Mouse (Mus musculus) MEL (cell line): Measurements from ENCODE around the gene Gpsm3. TPM values are rescaled to one million over a fixed set of nuclear protein-coding genes. Genes with fewer than 3 reads are reported as not detected.

Experiments used
- DNase-seq: peaks from one replicate; pipeline ENCODE4 v3.0.0; 2011; ENCODE audit warnings: low read depth, low spot score
- H3K27ac ChIP-seq: 2 replicates; pipeline ENCODE4 v1.5.1; 2012; ENCODE audit warnings: low read depth, mild to moderate bottlenecking, control low read depth, low read length, moderate library complexity; ENCODE audit not compliant: control insufficient read depth
- H3K27me3 ChIP-seq, 2 experiments: fragments of 150-350 bp in 1 of 2; sonication (generic) in 1 of 2; 2 replicates each; pipeline ENCODE4 v1.6.1; 2012; ENCODE audit warnings: low read length in 2 of 2, mild to moderate bottlenecking in 2 of 2, improper control_type of control experiment in 1 of 2, moderate library complexity in 1 of 2; ENCODE audit not compliant: insufficient read depth in 2 of 2, control insufficient read depth in 1 of 2
- H3K36me3 ChIP-seq, 2 experiments: 2 replicates each; pipeline ENCODE4 v1.6.1; 2012 to 2014; ENCODE audit warnings: low read length in 2 of 2, improper control_type of control experiment in 1 of 2, inconsistent platforms in 1 of 2, mild to moderate bottlenecking in 1 of 2; ENCODE audit not compliant: insufficient read depth in 2 of 2, control insufficient read depth in 1 of 2
- H3K4me1 ChIP-seq, 2 experiments: fragments of 150-350 bp in 1 of 2; sonication (generic) in 1 of 2; 2 replicates each; pipeline ENCODE4 v1.6.1; 2012; ENCODE audit warnings: low read length in 2 of 2, improper control_type of control experiment in 1 of 2, mild to moderate bottlenecking in 1 of 2; ENCODE audit not compliant: insufficient read depth in 2 of 2, control insufficient read depth in 1 of 2
- H3K4me3 ChIP-seq, 2 experiments: fragments of 150-350 bp in 1 of 2; sonication (generic) in 1 of 2; 2 replicates each; pipeline ENCODE4 v1.5.1; 2012; ENCODE audit warnings: low read depth in 2 of 2, low read length in 2 of 2, mild to moderate bottlenecking in 2 of 2, moderate library complexity in 2 of 2, control low read depth in 1 of 2, improper control_type of control experiment in 1 of 2; ENCODE audit not compliant: control insufficient read depth in 1 of 2, insufficient read depth in 1 of 2
- H3K79me2 ChIP-seq: 2 replicates; pipeline ENCODE4 v1.6.1; 2012; ENCODE audit warnings: mild to moderate bottlenecking, low read length, moderate library complexity; ENCODE audit not compliant: control insufficient read depth, poor library complexity, insufficient read depth
- H3K9ac ChIP-seq: 2 replicates; pipeline ENCODE4 v1.6.1; 2012; ENCODE audit warnings: low read depth, mild to moderate bottlenecking, control low read depth, low read length, moderate library complexity; ENCODE audit not compliant: control insufficient read depth, poor library complexity, severe bottlenecking
- H3K9me3 ChIP-seq: fragments of 150-350 bp; sonication (generic); replicated peaks from 2 replicates; pipeline ENCODE4 v1.6.1; 2012; ENCODE audit warnings: mild to moderate bottlenecking, low read length, improper control_type of control experiment, moderate library complexity; ENCODE audit not compliant: insufficient read depth
- CHD2 ChIP-seq: IDR thresholded peaks from 2 replicates; pipeline ENCODE4 v1.6.1; 2011; ENCODE audit warnings: low read length, improper control_type of control experiment
- CTCF ChIP-seq, 3 experiments: IDR thresholded peaks in 2 of 3; conservative IDR thresholded peaks in 1 of 3; 2 replicates each; pipeline ENCODE4 v1.5.1; 2011 to 2012; ENCODE audit warnings: low read length in 3 of 3, low read depth in 2 of 3, mild to moderate bottlenecking in 2 of 3, improper control_type of control experiment in 1 of 3, inconsistent platforms in 1 of 3, mixed read lengths in 1 of 3, moderate library complexity in 1 of 3; ENCODE audit not compliant: control insufficient read depth in 1 of 3, insufficient read depth in 1 of 3, poor library complexity in 1 of 3, severe bottlenecking in 1 of 3
- E2F4 ChIP-seq: IDR thresholded peaks from 2 replicates; pipeline ENCODE4 v1.6.1; 2011; ENCODE audit warnings: low read depth, low read length, improper control_type of control experiment, borderline replicate concordance
- ELF1 ChIP-seq: IDR thresholded peaks from 2 replicates; pipeline ENCODE4 v1.6.1; 2014; ENCODE audit warnings: low read depth, mild to moderate bottlenecking, inconsistent platforms, low read length, improper control_type of control experiment, moderate library complexity
- EP300 ChIP-seq, 2 experiments: IDR thresholded peaks; 2 replicates each; pipeline ENCODE4 v1.6.1; 2011; ENCODE audit warnings: improper control_type of control experiment in 2 of 2, low read length in 2 of 2, low read depth in 1 of 2, mild to moderate bottlenecking in 1 of 2
- ETS1 ChIP-seq: IDR thresholded peaks from 2 replicates; pipeline ENCODE4 v1.6.1; 2012; ENCODE audit warnings: low read depth, mild to moderate bottlenecking, inconsistent platforms, low read length, improper control_type of control experiment, moderate library complexity
- GABPA ChIP-seq: IDR thresholded peaks from 2 replicates; pipeline ENCODE4 v1.6.1; 2012; ENCODE audit warnings: low read depth, mild to moderate bottlenecking, inconsistent platforms, low read length, improper control_type of control experiment, moderate library complexity
- HCFC1 ChIP-seq: IDR thresholded peaks from 2 replicates; pipeline ENCODE4 v1.6.1; 2012; ENCODE audit warnings: low read depth, mild to moderate bottlenecking, inconsistent platforms, low read length, improper control_type of control experiment, moderate library complexity
- KAT2A ChIP-seq: conservative IDR thresholded peaks from 2 replicates; pipeline ENCODE4 v1.6.1; 2012; ENCODE audit warnings: low read depth, low read length, improper control_type of control experiment, inconsistent platforms
- MAFK ChIP-seq: IDR thresholded peaks from 2 replicates; pipeline ENCODE4 v1.6.1; 2011; ENCODE audit warnings: low read depth, mild to moderate bottlenecking, low read length, improper control_type of control experiment, borderline replicate concordance
- MAX ChIP-seq: IDR thresholded peaks from 2 replicates; pipeline ENCODE4 v1.6.1; 2011; ENCODE audit warnings: low read length, improper control_type of control experiment
- MAZ ChIP-seq: IDR thresholded peaks from 2 replicates; pipeline ENCODE4 v1.6.1; 2012; ENCODE audit warnings: low read depth, mild to moderate bottlenecking, inconsistent platforms, low read length, improper control_type of control experiment
- MXI1 ChIP-seq: IDR thresholded peaks from 2 replicates; pipeline ENCODE4 v1.6.1; 2011; ENCODE audit warnings: mild to moderate bottlenecking, low read depth, low read length, improper control_type of control experiment
- MYC ChIP-seq: IDR thresholded peaks from 2 replicates; pipeline ENCODE4 v1.6.1; 2011; ENCODE audit warnings: low read depth, mild to moderate bottlenecking, low read length, improper control_type of control experiment, moderate library complexity
- NELFE ChIP-seq: IDR thresholded peaks from 2 replicates; pipeline ENCODE4 v1.6.1; 2011; ENCODE audit warnings: low read depth, low read length, improper control_type of control experiment
- NRF1 ChIP-seq: IDR thresholded peaks from 2 replicates; pipeline ENCODE4 v1.6.1; 2014; ENCODE audit warnings: low read depth, mild to moderate bottlenecking, inconsistent platforms, low read length, improper control_type of control experiment, moderate library complexity; ENCODE audit not compliant: poor library complexity, insufficient read depth, severe bottlenecking
- POLR2A ChIP-seq, 2 experiments: IDR thresholded peaks; 2 replicates each; pipeline ENCODE4 v1.6.1; 2011 to 2012; ENCODE audit warnings: low read length in 2 of 2, mild to moderate bottlenecking in 2 of 2, control low read depth in 1 of 2, improper control_type of control experiment in 1 of 2, low read depth in 1 of 2, moderate library complexity in 1 of 2; ENCODE audit not compliant: control insufficient read depth in 1 of 2, insufficient read depth in 1 of 2, poor library complexity in 1 of 2
- POLR2AphosphoS2 ChIP-seq: IDR thresholded peaks from 2 replicates; pipeline ENCODE4 v1.6.1; 2011; ENCODE audit warnings: low read length, improper control_type of control experiment
- RCOR1 ChIP-seq: IDR thresholded peaks from 2 replicates; pipeline ENCODE4 v1.6.1; 2012; ENCODE audit warnings: low read depth, mild to moderate bottlenecking, inconsistent platforms, low read length, improper control_type of control experiment
- SIN3A ChIP-seq: IDR thresholded peaks from 2 replicates; pipeline ENCODE4 v1.6.1; 2012; ENCODE audit warnings: low read length, improper control_type of control experiment, inconsistent platforms
- SMC3 ChIP-seq: IDR thresholded peaks from 2 replicates; pipeline ENCODE4 v1.6.1; 2011; ENCODE audit warnings: low read depth, low read length, improper control_type of control experiment
- TBP ChIP-seq: IDR thresholded peaks from 2 replicates; pipeline ENCODE4 v1.8.0; 2011; ENCODE audit warnings: low read depth, low read length, improper control_type of control experiment
- TCF12 ChIP-seq: IDR thresholded peaks from 2 replicates; pipeline ENCODE4 v1.6.1; 2014; ENCODE audit warnings: low read depth, mild to moderate bottlenecking, inconsistent platforms, low read length, improper control_type of control experiment, moderate library complexity
- ZKSCAN1 ChIP-seq: IDR thresholded peaks from 2 replicates; pipeline ENCODE4 v1.6.1; 2012; ENCODE audit warnings: low read depth, mild to moderate bottlenecking, inconsistent platforms, low read length, improper control_type of control experiment, moderate library complexity
- ZMIZ1 ChIP-seq: IDR thresholded peaks from 2 replicates; pipeline ENCODE4 v1.6.1; 2012; ENCODE audit warnings: low read depth, mild to moderate bottlenecking, inconsistent platforms, low read length, improper control_type of control experiment, moderate library complexity
- polyA plus RNA-seq, 2 experiments: library from polyadenylated mRNA; stranded (reverse) in 1 of 2; unstranded in 1 of 2; fragments of >175 nt in 1 of 2; fragments of >200 nt in 1 of 2; gene quantifications; 2 replicates each; pipeline versions ENCODE4 v1.2.1 to v1.2.4; 2012; ENCODE audit warnings: low replicate concordance in 2 of 2, low read depth in 1 of 2; ENCODE audit not compliant: insufficient read length in 2 of 2, insufficient read depth in 1 of 2, missing spikeins in 1 of 2
- total RNA-seq: library from RNA; depleted of rRNA; stranded (reverse); fragments of 300-350 nt; gene quantifications from 2 replicates; pipeline ENCODE4 v1.2.3, GENCODE M21; 2012

Gene Gpsm3
- total and polyA plus RNA-seq, 3 experiments = 10.6 to 37.8 TPM; not detected in 1

DNA sequence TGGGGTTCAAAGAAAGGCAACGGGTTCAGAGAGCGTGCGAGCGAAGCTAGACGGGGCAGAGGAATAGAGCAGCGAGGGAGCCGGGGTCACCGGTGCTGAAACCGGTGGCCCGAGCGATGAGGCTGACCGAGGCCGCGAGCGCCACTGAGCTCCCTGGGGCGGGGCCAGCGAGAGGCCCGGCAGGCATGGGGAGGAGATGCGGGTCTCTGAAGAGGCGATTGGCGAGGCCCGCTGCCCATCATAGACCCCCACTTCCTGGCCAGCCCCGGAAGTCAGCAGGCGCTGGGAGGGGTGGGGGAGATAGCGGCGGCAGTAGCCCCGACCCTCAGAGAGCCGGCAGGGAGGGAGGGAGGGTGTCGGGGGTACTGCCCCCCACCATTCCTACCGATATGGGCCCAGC, 16.0 kb downstream of the Gpsm3 start:
- Histone ChIP-seq H3K9ac (peak overlapping the region; percentile 98), H3K79me2 (peaks cover 53% of the 10 kb centered on the region), H3K4me1 (peaks cover 6 to 26% of the 10 kb centered on the region in 2 experiments; a peak in 3 of 4 replicates), H3K9me3 (no peaks in the 10 kb centered on the region), H3K4me3 (peak overlapping the region; percentile 95 to 99), H3K27me3 (no peaks in the 10 kb centered on the region), H3K27ac (peak overlapping the region; percentile 87), H3K36me3 (peaks cover 0 to 10% of the 10 kb centered on the region in 2 experiments; a peak in 2 of 4 replicates)
- TF ChIP-seq MXI1 = peak; percentile 64
- TF ChIP-seq TBP = peak; percentile 69
- peak; percentile 29; the same call in 1 of the 2 replicates for TF ChIP-seq CHD2
- TF ChIP-seq MYC = no peak
- TF ChIP-seq ZMIZ1 = peak; percentile 71
- TF ChIP-seq MAFK = no peak
- TF ChIP-seq NELFE = peak; percentile 92
- TF ChIP-seq MAZ = peak; percentile 97; the same call in 1 of the 2 replicates
- TF ChIP-seq SIN3A = peak; percentile 78
- TF ChIP-seq KAT2A = no peak
- TF ChIP-seq ZKSCAN1 = no peak
- TF ChIP-seq ELF1 = peak; percentile 86
- TF ChIP-seq GABPA = no peak
- peak; percentile 86 for TF ChIP-seq POLR2AphosphoS2
- no peak for TF ChIP-seq CTCF (IDR thresholded peaks at IDR 0.05 in 2 of 3, conservative IDR thresholded peaks at IDR 0.05 in 1 of 3; ENCODE audit: control insufficient read depth in 1 of 3, insufficient read depth in 1 of 3, low read depth in 2 of 3, low read length in 3 of 3, poor library complexity in 1 of 3, severe bottlenecking in 1 of 3)
- TF ChIP-seq RCOR1 = no peak
- no peak for TF ChIP-seq SMC3
- TF ChIP-seq ETS1 = 0 out of 2 replicates have a peak, but pooled peaks have one; percentile 15
- peak; percentile 81 to 94 for TF ChIP-seq POLR2A (IDR thresholded peaks at IDR 0.05; ENCODE audit: control insufficient read depth in 1 of 2, insufficient read depth in 1 of 2, low read depth in 1 of 2, low read length in 2 of 2, poor library complexity in 1 of 2)
- TF ChIP-seq TCF12 = peak; percentile 64
- TF ChIP-seq E2F4 = no peak
- 0 out of 4 replicates have a peak, but pooled peaks of 1 of the 2 experiments have one; percentile 14 for TF ChIP-seq EP300 (IDR thresholded peaks at IDR 0.05; ENCODE audit: low read depth in 1 of 2, low read length in 2 of 2)
- no peak for TF ChIP-seq MAX
- 0 out of 2 replicates have a peak, but pooled peaks have one; percentile 22 for TF ChIP-seq NRF1
- TF ChIP-seq HCFC1 = peak; percentile 85
- peak; percentile 96 for DNase-seq
